Mouse (Mus musculus) lung, postnatal 36 days (tissue): ENCODE data around the gene Eml6.

ENCODE experiments used
- DNase-seq: peaks from one replicate; pipeline ENCODE4 v3.0.0; 2022; ENCODE audit warnings: mixed read lengths

The Eml6 gene

GRCm38 (mm10) chr11:29747365-29747764 is 278.5 kb downstream of the Eml6 start:
- no peak for DNase-seq

GRCm38 (mm10) chr11:29746203-29746602 is 279.6 kb downstream of the Eml6 start:
- DNase-seq, result no peak

GRCm38 (mm10) chr11:29745513-29745912 is 280.3 kb downstream of the Eml6 start:
- no peak for DNase-seq

- no peak for DNase-seq
Measured at GRCm38 (mm10) chr11:29744760-29745430, 280.9 kb downstream of the Eml6 start.

- DNase-seq, result no peak
Measured at GRCm38 (mm10) chr11:29739752-29740151, 286.1 kb downstream of the Eml6 start.

- peak; percentile 10 for DNase-seq
Measured at GRCm38 (mm10) chr11:29727901-29728300, 297.9 kb downstream of the Eml6 start.

GRCm38 (mm10) chr11:29725610-29726009 is 300.2 kb downstream of the Eml6 start:
- no peak for DNase-seq

GRCm38 (mm10) chr11:29725167-29725566 is 300.7 kb downstream of the Eml6 start:
- DNase-seq, result no peak

- no peak for DNase-seq
Measured at GRCm38 (mm10) chr11:29724213-29724612, 301.6 kb downstream of the Eml6 start.

- DNase-seq, result no peak
Measured at GRCm38 (mm10) chr11:29719597-29719996, 306.2 kb downstream of the Eml6 start.

GRCm38 (mm10) chr11:29718541-29718940 is 307.3 kb downstream of the Eml6 start:
- peak; percentile 57 for DNase-seq

- DNase-seq, result no peak
Measured at GRCm38 (mm10) chr11:29715499-29715898, 310.3 kb downstream of the Eml6 start.

GRCm38 (mm10) chr11:29714789-29715188 is 311.0 kb downstream of the Eml6 start:
- DNase-seq, result peak; percentile 66

- no peak for DNase-seq
Measured at GRCm38 (mm10) chr11:29714114-29714513, 311.7 kb downstream of the Eml6 start.

- no peak for DNase-seq
Measured at GRCm38 (mm10) chr11:29709512-29709911, 316.3 kb downstream of the Eml6 start.

GRCm38 (mm10) chr11:29706845-29707244 is 319.0 kb downstream of the Eml6 start:
- DNase-seq, result no peak

GRCm38 (mm10) chr11:29705263-29705662 is 320.6 kb downstream of the Eml6 start:
- DNase-seq, result no peak

- DNase-seq, result peak; percentile 19
Measured at GRCm38 (mm10) chr11:29702721-29703120, 323.1 kb downstream of the Eml6 start.

GRCm38 (mm10) chr11:29694754-29695153 is 331.1 kb downstream of the Eml6 start:
- no peak for DNase-seq

GRCm38 (mm10) chr11:29693576-29694410 is 332.0 kb downstream of the Eml6 start:
- DNase-seq, result peak; percentile 91
